Mouse (Mus musculus): Measurements from ENCODE around the gene Gprin2. TPM values are rescaled to one million over a fixed set of nuclear protein-coding genes. Genes with fewer than 3 reads are reported as not detected.

The Gprin2 gene
- under 1 TPM; 0.17 to 0.34 TPM for total RNA-seq (2021)

DNA sequence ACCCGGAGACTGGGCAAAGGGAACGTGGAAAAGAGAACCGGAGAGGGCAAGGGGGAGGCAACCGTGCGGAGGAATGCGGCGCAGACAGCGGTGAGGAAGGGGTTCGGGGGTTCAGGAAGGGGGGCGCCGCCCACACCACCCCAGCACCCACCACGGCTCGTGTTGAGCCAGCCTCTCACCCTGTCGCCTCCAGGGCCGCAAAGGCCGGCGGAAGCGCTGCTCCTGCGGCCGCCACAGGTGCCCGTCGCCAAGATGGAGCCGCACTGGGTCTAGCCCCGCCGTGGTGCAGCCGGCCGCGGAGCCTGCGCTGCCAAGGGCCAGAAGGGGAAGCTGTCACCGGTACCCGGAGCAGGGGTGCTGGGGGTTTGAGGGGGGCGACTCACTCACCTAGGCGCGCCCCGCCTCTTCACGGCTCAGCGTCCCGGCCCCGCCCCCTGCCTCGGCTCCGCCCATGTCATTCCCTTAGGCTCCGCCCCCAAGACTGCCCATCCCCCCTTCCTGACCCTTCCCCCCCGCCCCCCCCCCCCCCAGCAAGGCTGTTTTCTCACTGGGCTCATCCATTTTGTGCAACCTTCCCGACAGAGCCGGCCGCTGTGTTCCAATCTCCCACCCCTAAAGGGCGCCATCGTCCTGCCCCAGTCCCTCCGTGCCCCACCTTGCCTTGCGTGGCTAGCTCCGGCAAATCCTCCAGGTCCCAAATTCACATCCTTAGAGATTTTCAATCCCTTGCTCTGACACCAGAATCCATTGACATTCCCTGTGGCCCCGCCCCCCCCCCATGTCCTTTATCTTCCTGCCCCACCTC, at the start of gene Gprin2:
Gene Gprin2 (minus strand): TSS at position 423 of the 805 bp plus-strand sequence.
- intact Hi-C loops (cut with DNase I): no loop called here
- DNase-seq: peak; percentile 16 to 25

DNA sequence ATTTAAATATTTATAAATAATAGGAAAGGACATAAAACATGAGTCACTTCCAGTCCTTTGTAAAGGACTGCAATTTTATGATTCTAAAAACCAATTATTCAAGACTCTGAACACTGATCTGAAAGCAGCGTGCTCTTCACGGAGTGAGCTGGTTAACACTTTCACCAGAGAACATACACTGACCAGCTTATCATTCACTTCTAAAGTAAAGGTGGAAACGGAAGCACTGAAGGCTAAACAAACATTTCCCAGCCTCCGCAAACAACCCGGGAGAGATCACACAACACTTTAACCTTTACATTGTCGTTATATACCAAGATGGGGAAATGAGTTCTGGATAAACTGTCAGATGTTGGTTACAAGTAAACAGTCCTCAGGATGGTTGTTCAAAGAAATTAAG, 39.2 kb upstream of the Gprin2 start:
- no peak for DNase-seq
- intact Hi-C loops (cut with DNase I): no loop called here

DNA sequence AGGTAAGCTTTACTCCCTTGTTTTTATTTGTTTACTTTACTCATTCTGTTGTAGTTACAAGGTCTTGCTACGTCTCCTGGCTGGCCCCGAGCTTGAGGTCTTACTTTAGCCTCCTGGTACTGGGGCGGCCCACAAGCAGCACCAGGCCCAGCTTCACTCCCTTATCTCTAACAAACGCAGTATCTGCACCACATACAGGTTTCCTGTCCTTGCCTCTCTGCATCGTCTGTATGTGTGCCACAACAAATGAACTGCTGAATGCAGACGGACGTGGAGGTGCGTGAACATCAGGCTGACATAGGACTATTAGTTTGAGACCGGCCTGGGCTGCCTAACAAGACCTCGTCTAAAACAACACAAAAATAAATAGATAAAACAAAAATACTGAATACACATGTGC, 38.8 kb upstream of the Gprin2 start:
- no peak for DNase-seq
- intact Hi-C loops (cut with DNase I): no loop called here

DNA sequence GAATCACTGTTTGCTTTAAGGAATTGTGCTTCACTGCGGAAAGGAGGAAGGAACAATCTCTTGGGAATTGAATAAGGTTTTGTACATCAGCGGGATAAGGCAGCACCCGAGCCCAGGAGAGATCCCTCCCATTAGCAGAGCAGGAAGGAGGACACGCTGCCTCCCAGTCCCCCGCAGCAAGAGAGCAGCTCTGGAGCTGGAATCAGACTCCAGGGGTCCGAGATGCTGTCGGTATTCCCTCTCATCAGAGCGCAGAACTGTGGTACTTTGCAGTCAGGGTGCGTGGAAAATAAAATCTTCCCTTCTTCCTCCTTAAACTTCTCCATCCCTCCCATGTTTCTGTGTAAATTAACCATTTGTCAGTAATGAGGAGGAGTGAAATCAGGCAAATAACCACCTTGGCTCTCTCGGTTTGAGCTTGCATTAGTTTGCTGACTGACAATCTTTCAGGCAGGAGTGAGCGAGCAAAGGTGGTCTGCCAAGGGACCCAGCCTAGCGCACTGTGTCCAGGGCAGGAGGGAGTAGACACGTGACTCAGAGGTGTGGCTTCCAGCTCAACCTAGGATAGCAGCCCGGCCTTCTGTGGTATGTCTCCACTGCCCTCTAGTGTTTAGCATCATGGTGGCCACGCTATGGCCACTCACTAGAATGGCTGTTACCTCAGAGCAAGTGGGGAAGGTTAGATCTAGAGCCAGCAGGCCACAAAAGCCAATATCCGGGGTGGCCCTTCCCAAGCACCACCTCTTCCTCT, 33.4 kb upstream of the Gprin2 start:
- DNase-seq: peak; percentile 72 to 79
- intact Hi-C loops (cut with DNase I): loop anchor here (2.0 to 10.0 kb wide), 3 partner anchors 128 to 270 kb away; no protein-coding TSS in a partner anchor

DNA sequence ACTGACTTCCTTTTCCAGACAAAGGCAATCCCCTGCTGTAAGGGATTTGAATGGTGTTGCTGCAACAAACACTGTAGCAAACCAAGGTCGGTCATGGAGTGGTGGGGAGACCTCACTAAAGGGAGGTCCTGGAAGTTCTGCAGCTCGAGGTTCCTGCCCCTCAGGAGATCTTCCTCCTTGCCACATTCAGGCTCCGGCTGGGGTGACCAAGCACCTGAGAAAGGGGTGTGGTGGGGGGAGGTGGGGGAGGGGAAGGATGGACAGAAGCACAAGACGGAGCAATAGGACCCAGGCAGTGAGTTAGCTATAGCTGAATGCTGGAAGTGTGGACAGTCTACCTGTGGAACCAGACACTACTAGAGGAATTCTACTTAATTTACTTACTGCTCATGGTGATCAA, 32.4 kb upstream of the Gprin2 start:
- intact Hi-C loops (cut with DNase I): loop anchor here (2.0 to 10.0 kb wide), 3 partner anchors 127 to 269 kb away; no protein-coding TSS in a partner anchor
- DNase-seq: no peak

DNA sequence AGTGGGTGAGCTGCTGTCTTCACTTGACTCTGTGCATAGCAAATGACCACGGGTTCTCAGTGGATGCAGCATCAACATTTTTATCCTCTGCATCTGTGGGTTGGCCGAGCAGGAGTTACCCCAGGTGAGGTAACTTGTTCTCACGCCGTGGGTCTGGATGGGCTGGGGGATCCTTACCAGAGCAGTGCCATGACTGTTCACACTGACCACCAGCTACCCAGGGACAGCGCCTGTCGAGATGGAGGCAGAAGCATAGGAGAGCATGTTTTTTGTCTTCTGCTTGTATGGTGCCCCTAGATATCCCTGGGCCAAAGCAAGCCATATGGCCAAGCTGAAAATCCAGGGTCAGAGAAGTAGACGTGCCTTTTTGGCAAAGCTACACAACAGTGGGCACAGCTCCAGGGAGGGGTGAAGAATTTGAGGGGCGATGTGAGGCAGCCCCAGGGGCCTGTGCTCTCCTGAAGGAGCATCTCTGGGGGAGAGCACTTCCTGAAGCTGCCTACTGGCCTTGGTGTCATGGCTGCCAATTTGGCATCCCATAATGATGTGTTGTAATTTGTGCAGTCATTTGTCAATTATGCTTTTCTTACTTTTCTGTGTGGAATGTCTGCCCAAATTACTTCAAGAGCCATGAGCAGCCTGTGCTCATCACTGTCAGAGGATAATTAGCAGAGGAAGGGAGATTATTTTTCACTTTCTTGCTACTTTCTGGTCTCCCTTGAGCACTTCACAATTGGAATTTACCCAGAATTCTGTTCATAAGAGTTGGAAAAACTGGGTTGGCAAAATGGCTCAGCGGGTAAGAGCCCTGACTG, 31.6 kb upstream of the Gprin2 start:
- intact Hi-C loops (cut with DNase I): loop anchor here (10.0 kb wide), 1 partner anchor 268 kb away; no protein-coding TSS in a partner anchor
- no peak for DNase-seq

DNA sequence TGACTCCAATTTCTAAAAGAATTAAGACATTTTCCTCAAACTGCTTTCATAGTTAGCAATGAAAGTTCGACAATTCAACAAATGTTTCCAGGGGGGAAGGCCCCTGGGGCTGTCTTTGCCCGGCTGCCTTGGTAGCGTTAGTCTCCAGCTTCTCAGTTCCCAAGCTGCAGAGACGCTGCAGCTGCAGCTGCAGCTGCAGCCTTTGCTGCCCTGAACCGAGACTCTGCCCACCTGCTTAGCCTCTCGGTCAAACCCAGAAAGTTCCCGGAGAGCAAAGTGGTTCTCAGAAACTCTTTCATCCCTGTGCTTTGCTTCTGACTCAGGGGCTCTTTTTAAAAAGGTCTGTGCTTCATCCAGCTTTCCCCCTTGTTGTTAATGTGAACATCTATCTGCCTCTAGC, 30.9 kb upstream of the Gprin2 start:
- intact Hi-C loops (cut with DNase I): loop anchor here (10.0 kb wide), 1 partner anchor 268 kb away; no protein-coding TSS in a partner anchor
- no peak for DNase-seq

DNA sequence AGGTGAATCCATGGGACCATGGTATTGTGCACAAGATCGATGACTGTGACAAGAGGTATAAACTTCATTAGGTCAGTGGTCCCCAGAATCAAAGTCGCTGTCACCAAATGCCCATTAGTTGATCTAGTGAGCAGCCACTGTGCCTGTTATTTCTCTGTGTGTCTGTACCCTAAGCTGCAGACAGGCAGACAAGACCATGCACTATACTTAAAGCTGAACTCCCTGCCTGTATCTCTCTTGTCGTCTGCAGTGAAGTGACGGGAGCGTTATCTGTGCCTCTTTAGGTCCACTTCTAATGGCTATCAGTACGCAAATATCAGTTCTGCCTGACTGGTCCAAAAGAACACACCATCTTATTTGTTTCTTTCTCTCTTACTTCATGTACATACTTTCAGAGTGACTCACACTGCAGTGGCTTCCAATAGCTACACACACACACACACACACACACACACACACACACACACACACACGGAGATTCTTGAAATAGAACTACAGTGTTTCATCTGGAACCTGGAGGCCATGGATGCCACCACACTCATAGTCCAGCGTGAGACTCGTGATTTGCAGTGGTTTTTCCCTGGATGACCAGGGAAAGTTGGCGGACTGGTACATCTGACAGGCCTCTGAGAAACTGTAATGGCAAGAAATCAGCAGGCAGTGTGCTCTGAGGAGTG, 27.5 kb upstream of the Gprin2 start:
- intact Hi-C loops (cut with DNase I): no loop called here
- DNase-seq: peak; percentile 39 to 47

DNA sequence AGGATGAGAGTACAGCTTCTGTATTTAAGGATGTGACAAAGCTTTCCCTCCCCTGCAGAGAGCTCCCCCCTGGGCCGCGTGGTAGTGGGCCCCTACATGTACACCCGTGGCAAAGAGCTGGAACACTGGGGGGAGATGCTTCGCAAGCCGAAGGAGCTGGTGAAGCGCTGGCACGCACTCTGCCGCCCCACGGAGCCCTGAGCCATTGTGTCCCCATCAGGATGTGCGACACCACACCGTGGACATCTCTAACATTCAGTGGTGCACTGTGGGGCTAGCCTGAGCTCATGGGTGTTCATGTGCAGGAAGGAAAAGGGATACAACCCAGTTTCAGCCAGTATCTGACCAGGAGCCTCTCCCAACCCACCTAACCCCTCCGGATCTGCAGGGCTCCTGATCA, 26.5 kb upstream of the Gprin2 start:
- no peak for DNase-seq
- intact Hi-C loops (cut with DNase I): no loop called here

DNA sequence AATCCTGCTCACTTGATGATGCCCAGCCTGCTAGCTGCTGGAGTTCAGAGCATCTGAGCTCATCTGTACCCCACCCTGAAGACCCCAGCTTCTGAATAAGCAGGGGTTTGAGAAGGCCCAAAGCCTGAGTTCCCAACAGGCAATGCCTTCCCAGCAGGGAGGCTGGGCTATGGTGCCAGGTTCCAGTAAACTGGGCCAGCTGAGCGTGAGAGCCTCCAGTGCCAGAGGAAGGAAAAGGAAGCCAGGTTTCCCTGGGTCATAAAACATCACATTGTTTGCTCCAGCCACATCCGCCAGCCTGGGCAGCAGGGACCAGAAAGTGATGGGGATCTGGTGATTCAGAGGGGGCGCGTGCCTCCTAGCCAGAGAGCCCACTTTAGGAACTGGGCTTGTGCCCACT, 25.1 kb upstream of the Gprin2 start:
- intact Hi-C loops (cut with DNase I): no loop called here
- no peak for DNase-seq

DNA sequence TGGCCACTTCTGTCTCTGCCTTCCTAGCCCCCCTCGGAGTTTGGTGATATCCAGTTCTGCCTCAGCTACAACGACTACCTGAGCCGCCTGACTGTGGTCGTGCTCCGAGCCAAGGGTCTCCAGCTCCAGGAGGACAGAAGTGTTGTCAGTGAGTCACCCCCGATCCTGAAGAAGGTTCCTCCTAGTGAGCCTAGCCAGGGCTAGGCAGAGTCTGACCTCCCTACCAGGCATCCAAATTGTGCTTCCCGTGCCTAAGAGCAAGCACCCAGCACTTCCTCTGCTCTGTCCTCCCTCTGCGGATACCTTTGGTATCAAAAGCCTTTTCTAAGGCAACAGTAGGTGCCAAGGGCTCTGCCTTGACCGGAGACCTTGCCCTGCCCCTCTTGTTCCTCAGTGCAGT, 24.5 kb upstream of the Gprin2 start:
- intact Hi-C loops (cut with DNase I): no loop called here

DNA sequence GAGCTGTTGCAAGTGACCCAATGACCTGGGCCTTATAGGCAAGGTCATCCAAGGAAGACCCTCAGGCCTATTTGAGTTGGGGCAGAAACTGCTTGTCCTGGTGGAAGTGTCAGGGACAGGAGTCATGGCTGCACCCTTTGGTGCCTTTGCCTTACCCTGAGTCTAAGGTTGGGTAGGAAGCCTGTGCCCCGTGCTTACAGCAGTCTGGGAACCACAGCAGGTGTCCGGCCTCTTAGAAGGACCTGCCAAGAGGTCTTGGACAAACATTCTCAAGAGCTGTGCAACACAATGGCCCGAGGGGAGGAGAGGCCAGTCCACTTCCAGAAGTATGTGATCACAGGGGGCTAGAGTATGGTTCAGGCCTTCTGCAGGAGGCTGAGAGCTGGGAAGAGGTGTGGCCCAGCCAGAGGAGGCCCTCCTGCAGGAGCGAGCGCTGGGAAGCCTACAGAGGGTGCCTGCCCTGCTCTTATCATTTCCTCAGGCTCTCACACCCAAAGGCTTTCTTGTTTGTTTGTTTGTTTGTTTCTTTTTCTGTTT, 22.0 kb upstream of the Gprin2 start:
- DNase-seq: no peak
- intact Hi-C loops (cut with DNase I): no loop called here

More for the DNA sequence above, 24.5 kb upstream of the Gprin2 start:
- no peak for DNase-seq

DNA sequence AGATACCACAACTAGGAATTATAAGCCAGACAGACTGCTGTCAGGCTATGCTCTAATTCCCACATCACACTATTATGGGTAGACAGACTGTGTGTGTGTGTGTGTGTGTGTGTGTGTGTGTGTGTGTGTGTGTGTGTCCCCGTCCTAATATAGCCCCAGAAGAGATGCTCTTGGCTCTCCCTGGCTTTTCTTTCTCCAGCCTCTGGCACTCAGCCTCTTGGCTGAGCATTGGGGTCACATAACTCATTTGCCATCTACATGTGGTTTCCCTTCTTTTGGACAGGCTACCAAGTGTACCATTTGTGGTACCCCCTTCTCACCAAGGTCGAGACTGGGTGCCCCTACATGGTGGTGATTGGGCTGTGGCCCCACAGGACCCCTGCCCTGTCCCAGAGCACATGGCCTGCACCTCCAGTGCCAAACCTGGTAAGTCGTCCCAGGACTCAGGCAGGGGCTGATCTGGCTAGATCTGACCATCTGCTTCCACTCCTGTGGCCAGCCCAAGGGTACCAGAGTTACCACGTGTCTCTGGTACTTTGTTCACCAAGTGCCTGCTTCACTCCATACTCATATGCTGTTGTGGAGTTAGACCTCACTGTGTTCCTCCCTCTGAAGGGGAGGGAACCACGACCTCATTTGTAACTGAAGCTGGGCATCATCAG, 20.1 kb upstream of the Gprin2 start:
- intact Hi-C loops (cut with DNase I): no loop called here
- DNase-seq: peak; percentile 29 to 41

DNA sequence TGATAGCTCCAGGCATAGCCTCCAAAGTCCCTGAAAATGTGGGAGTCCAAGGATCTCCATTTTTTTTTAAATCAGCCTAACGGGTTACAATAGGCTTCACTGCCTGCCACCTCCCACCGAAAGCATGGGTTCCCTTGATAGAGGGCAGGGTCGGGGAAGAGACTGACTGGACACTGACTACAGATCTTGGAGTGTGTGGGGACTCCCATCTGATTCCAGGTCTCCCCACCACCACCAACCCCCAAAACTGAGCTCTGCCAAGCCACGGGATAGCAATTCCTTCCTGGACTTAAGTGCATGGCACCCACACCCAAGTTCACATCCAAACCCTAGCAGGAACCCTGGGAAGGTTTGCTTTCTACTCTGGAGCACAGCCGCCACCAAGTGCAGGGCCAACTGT, 19.0 kb upstream of the Gprin2 start:
- intact Hi-C loops (cut with DNase I): no loop called here
- no peak for DNase-seq

DNA sequence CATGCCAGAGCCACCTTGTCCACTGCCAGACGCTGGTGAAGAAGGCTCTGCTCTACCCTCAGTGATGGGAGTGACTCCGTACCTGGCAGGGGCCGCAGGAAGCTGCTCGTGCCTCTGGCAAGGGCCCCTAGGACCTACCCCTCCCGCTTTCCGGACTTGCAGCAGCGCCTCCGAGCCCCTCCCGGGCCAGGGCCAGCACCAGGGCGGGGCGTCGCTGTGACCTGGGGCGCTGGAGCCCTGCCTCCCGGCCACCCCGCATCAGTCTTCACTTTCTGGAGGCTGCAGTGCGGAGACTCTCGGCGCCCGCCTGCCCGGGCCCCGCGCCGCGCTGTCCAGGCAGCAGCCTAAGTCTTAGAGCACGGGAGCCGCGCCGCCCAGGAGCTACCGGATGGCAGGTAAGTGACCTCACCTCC, 18.3 kb upstream of the Gprin2 start:
- DNase-seq: no peak
- intact Hi-C loops (cut with DNase I): no loop called here

DNA sequence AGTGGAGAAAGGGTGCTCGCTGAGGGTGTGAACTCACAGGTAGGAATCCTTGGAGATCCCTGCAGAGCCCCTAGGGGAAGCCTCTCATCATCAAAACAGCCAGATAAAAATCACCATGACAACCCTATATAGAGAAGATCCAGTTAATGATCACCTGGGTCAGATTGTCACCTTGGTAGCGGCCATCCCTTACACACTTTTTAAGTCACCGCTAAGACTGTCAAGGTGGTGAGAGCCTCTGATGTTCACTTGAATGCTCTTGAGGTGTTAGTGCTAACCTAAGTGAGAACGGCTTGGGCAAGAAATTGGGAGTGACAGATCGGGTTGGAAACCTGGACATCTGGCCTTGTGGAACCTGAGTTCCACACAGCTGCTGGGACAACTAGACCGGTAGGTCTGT, 17.8 kb upstream of the Gprin2 start, which contains the start of gene Syt15:
Gene Syt15 (plus strand): TSS at position 301 of the 400 bp plus-strand sequence.
- intact Hi-C loops (cut with DNase I): no loop called here
- DNase-seq: no peak

DNA sequence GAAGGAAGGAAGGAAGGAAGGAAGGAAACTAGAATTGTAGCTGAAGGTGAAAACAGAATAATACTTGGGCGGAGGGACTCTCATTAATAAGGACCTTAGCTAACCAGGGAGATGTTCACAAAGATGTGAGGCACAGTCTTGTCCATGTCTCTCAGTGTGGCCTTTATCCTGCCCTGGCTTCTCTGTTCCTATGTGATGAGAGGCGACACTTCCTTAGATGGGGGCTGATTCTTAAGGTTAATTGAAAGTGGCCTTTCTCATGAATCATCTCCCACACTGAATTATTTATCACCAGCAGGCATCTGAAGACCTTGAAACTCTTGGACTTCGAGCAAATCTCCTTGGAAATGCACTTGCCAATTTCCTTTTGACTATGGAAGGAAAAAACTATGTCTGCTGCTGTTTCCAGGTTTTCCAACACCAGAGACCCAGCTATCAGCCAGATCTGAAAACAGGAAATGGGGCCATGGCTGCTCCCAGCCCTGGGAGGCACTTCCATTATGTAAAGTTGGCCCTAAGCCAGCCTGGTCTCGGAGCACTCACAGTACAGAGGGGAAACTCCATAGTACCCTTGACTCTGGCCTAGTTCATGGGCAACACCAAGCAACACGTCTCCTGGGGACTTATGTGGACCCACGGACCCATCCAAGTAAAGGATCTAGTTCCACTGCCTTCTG, 14.1 kb upstream of the Gprin2 start:
- intact Hi-C loops (cut with DNase I): no loop called here
- DNase-seq: peak; percentile 18 to 39

DNA sequence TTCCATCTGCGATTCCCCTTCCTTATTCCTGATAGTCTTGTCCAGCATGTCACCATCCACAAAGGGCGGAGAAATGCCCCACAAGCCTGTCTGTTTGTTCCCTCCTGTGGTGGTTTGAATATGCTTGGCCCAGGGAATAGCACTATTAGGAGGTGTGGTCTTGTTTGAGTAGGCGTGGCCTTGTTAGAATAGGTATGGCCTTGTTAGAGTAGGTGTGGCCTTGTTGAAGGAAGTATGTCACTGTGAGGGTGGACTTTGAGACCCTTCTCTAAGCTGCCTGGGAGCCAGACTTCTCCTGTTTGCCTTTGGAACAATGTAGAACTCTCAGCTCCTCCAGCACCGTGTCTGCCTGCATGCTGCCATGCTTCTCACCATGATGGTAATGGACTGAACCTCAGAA, 8.5 kb upstream of the Gprin2 start:
- DNase-seq: no peak
- intact Hi-C loops (cut with DNase I): loop anchor here (2.0 kb wide), 1 partner anchor 129 kb away; no protein-coding TSS in a partner anchor

DNA sequence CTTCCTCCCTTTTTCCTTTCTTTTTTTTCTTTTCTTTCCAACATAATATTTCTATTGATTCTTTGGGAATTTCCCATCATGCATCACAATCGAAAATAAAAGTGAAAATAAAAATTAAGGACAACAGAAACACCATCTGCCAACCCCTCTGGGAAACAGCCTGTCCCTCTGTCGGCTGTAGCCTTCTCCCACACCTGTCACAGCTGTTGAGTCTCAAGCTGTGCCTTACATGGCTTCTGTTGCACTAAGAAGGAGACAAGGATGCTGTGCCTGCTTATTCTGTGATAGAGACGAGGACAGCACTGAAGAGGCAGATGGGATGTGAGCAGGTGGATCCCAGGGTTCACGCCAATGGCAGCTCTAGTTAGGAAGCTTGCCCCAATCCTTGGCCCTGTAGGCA, 7.6 kb upstream of the Gprin2 start:
- no peak for DNase-seq
- intact Hi-C loops (cut with DNase I): loop anchor here (2.0 kb wide), 1 partner anchor 128 kb away; no protein-coding TSS in a partner anchor
